Mouse (Mus musculus) stomach, embryonic 16.5 days (tissue): ENCODE data around the gene Angptl1. TPM values are rescaled to one million over a fixed set of nuclear protein-coding genes. Genes with fewer than 3 reads are reported as not detected.

Experiments used
- ATAC-seq: fragments of 200-750 bp; cut with Nextera tagmentation; 2 replicates; pipeline ENCODE4 v1.8.0; 2017; ENCODE audit warnings: moderate number of reproducible peaks, moderate TSS enrichment; ENCODE audit not compliant: insufficient read depth, low FRiP score
- H3K27ac ChIP-seq: fragments of 300-500 bp; sonication (generic); 2 replicates; pipeline ENCODE4 v1.5.1; 2014; ENCODE audit warnings: low read length
- H3K27me3 ChIP-seq: fragments of 300-500 bp; sonication (generic); 2 replicates; pipeline ENCODE4 v1.6.1; 2014; ENCODE audit warnings: low read length, control low read depth, mixed read lengths; ENCODE audit not compliant: control insufficient read depth, insufficient read depth
- H3K36me3 ChIP-seq: fragments of 300-500 bp; sonication (generic); 2 replicates; pipeline ENCODE4 v1.6.1; 2014; ENCODE audit warnings: low read length; ENCODE audit not compliant: control insufficient read depth, insufficient read depth
- H3K4me1 ChIP-seq: fragments of 300-500 bp; sonication (generic); 2 replicates; pipeline ENCODE4 v1.6.1; 2014; ENCODE audit warnings: low read length, control low read depth, mixed read lengths; ENCODE audit not compliant: control insufficient read depth, insufficient read depth
- H3K4me2 ChIP-seq: fragments of 300-500 bp; sonication (generic); 2 replicates; pipeline ENCODE4 v1.6.1; 2014; ENCODE audit warnings: low read depth, low read length, mixed read lengths
- H3K4me3 ChIP-seq: fragments of 300-500 bp; sonication (generic); replicated peaks from 2 replicates; pipeline ENCODE4 v1.5.1; 2014; ENCODE audit warnings: mild to moderate bottlenecking, low read length
- H3K9ac ChIP-seq: fragments of 300-500 bp; sonication (generic); 2 replicates; pipeline ENCODE4 v1.6.1; 2014; ENCODE audit warnings: low read length
- H3K9me3 ChIP-seq: fragments of 300-500 bp; sonication (generic); replicated peaks from 2 replicates; pipeline ENCODE4 v1.6.1; 2016; ENCODE audit warnings: low read length, control low read depth; ENCODE audit not compliant: control insufficient read depth
- WGBS: fragments of 180-500 bp; shearing (Covaris S2); extraction: QIAGEN DNeasy Blood & Tissue Kit; methylation state at CpG from one replicate; pipeline ENCODE4 v1.1.7; 2014; 5-methylcytosine and 5-hydroxymethylcytosine counted together
- polyA plus RNA-seq: library from polyadenylated mRNA; unstranded; fragments of >200 nt; fragmentation: Nextera tagmentation; extraction: Ambion mirVana; gene quantifications from 2 replicates; pipeline ENCODE4 v1.2.1, GENCODE M21; 2015

Gene Angptl1
- polyA plus RNA-seq, 1 experiment from 2014 or later, result 20.0 TPM

DNA sequence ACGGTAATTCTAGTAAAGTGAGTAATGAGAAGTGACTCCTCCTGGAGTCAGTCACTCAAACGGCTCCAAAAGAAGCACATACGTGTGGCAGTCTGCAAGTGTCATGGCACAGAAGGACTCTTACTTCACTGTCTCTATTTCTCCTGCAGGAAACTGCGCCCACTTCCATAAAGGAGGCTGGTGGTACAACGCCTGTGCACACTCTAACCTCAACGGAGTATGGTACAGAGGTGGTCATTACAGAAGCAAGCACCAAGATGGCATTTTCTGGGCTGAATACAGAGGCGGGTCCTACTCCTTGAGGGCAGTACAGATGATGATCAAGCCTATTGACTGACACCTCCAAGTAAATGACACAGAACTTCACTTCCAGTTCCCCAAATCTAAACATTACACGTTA is 21.9 kb downstream of the Angptl1 start:
- 78% methylated on average over 8 of the region's 8 CpGs for WGBS
- no peaks in the 10 kb centered on the region for H3K36me3 ChIP-seq
- no peaks in the 10 kb centered on the region for H3K9me3 ChIP-seq
- H3K4me1 ChIP-seq, result peaks cover 18% of the 10 kb centered on the region
- H3K9ac ChIP-seq, result no peak overlapping the region
- no peak overlapping the region for H3K27ac ChIP-seq
- no peak overlapping the region for H3K4me3 ChIP-seq
- ATAC-seq, result no peak
- no peaks in the 10 kb centered on the region for H3K27me3 ChIP-seq
- no peak overlapping the region for H3K4me2 ChIP-seq

DNA sequence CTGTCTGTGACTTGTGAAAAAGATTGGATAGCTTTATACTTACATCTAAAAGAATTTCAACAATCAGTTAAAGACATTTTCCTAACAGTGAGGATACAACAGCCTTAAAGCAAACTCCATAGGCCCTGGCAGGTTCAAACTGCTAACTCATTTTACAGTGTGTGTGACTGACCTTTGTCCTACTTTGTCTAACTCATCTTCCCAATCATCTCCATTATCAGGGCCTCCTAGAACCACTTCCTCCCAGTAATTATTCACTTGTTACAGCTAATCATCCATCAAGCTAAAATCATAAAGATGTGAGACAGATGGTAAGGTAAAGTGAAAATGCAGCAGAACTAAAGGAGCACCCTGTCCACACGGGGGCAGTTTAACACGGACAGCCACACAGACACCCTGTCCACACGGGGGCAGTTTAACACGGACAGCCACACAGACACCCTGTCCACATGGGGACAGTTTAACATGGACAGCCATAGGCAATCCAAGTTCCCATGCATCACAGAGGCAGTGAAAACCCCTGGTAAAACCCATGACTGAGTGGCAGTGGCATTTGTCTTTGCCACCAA is 23.2 kb downstream of the Angptl1 start:
- WGBS, result 18% methylated on average over 4 of the region's 4 CpGs
- Histone ChIP-seq H3K9ac (no peak overlapping the region), H3K4me3 (no peak overlapping the region), H3K4me1 (peaks cover 18% of the 10 kb centered on the region), H3K9me3 (no peaks in the 10 kb centered on the region), H3K27me3 (no peaks in the 10 kb centered on the region), H3K27ac (no peak overlapping the region), H3K36me3 (no peaks in the 10 kb centered on the region), H3K4me2 (no peak overlapping the region)
- no peak for ATAC-seq

DNA sequence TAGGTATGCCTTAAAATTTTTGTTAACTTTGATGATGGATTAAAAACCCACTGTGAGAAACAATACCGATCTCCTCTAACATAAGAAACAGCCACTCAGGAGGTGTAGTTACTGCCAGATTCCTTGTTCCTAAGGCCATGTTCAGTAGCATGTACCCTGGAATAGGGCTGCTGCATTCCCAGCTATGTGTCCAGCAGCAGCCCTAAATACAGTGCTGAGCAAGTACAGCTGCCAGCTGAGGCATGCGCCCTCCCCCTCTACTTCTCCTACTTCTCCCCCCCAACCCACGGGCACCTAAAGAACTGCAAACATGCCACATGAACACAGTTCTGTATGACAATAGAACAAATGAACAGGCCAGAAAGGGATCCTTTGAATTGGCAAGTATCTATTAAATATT is 25.4 kb downstream of the Angptl1 start:
- WGBS, result 39% methylated on average over 3 of the region's 3 CpGs
- ATAC-seq, result no peak

DNA sequence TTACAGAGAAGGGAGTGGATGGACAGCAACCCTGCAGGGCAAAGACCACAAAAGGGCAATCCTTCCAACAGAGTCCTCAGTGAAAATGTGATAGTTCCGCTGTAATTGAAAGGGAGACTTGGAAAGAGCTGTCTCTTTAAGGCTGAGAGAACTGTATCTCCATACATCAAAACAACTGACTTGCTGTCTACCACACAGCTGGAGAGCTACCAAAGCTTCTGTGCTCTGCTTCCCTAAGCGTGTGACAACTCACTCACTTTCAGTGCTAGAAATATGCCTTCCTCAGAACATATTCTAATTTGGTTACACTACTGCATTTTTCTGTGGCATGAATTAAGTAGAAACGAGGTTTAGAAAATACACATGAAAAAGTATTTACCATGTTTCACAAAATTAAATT is 25.9 kb downstream of the Angptl1 start:
- Histone ChIP-seq H3K4me1 (peaks cover 18% of the 10 kb centered on the region), H3K9ac (no peak overlapping the region), H3K27me3 (no peaks in the 10 kb centered on the region), H3K9me3 (no peaks in the 10 kb centered on the region), H3K4me3 (no peak overlapping the region), H3K27ac (peak overlapping the region; percentile 64), H3K36me3 (no peaks in the 10 kb centered on the region), H3K4me2 (0 out of 2 replicates have a peak overlapping the region, but pooled peaks have one; percentile 12)
- ATAC-seq, result no peak
- 40% methylated on average over 3 of the region's 3 CpGs for WGBS

More for the DNA sequence above, 25.4 kb downstream of the Angptl1 start:
- Histone ChIP-seq H3K27me3 (no peaks in the 10 kb centered on the region), H3K36me3 (no peaks in the 10 kb centered on the region), H3K4me2 (0 out of 2 replicates have a peak overlapping the region, but pooled peaks have one; percentile 12), H3K4me1 (peaks cover 18% of the 10 kb centered on the region), H3K9me3 (no peaks in the 10 kb centered on the region), H3K9ac (no peak overlapping the region), H3K27ac (peak overlapping the region; percentile 64), H3K4me3 (no peak overlapping the region)

DNA sequence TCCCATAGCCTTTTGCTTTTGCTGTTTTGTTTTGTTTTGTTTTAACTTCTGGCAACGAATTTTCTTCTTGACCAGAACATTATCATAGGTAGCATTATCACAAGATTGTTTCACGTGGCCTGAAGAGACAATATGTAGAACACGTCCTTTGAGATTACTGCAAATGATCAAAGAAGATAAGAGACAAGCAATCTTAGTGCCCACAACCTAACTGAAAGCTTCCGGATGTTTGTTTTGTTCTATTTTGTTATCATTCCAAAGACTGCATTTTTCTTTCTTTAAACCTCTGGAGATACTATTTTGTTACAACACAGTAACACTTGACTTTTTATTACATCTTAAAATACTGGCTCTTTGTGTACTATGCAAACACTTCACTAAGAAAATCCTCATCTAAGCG is 31.7 kb downstream of the Angptl1 start:
- 75% methylated on average over 5 of the region's 5 CpGs for WGBS
- Histone ChIP-seq H3K4me2 (no peak overlapping the region), H3K9me3 (no peaks in the 10 kb centered on the region), H3K4me1 (no peaks in the 10 kb centered on the region), H3K4me3 (no peak overlapping the region), H3K9ac (no peak overlapping the region), H3K27me3 (no peaks in the 10 kb centered on the region), H3K27ac (no peak overlapping the region), H3K36me3 (no peaks in the 10 kb centered on the region; the same call in 1 of the 2 replicates)
- ATAC-seq, result no peak

DNA sequence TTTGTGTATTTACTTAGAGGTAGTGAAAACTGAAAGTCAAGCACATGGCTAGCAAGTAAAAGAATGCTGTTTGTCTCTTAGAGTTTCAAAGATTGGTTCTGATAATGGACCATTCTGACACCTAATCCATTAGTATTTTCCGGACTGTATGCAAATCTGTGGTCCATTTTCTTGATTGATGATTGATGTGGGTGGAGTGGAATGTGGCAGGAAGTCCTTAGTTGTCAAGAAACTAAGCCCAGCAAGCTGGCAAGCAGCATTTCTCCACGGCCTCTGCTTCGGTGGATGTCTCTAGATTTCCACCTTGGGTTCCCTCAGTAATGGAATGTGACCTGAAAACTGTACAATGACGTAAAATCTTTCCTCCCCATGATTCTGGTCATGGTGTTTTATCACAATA is 32.3 kb downstream of the Angptl1 start:
- Histone ChIP-seq H3K4me1 (no peaks in the 10 kb centered on the region), H3K27ac (no peak overlapping the region), H3K9me3 (no peaks in the 10 kb centered on the region), H3K4me3 (no peak overlapping the region), H3K9ac (no peak overlapping the region), H3K27me3 (no peaks in the 10 kb centered on the region), H3K36me3 (no peaks in the 10 kb centered on the region; the same call in 1 of the 2 replicates), H3K4me2 (no peak overlapping the region)
- WGBS, result 75% methylated on average over 4 of the region's 4 CpGs
- ATAC-seq, result no peak

DNA sequence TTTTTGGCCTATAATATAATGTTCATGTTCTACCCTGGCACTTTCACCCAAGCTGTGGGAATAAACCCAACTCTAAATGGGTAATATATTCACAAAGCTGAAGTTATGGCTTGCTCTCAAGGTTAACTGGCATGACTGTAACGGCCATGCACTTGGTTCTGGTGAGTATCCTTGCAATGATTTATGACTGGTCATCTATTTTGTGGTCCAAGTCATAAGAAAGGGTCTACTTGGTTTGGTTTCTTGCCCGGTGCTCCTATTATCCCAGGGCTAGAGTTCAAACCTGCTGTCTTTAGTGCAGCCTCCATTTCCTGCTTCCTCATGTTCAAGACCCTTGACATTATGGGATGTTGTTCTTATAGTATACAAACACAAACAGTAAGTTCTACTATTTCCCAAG is 46.4 kb downstream of the Angptl1 start:
- Histone ChIP-seq H3K36me3 (peaks cover 2% of the 10 kb centered on the region), H3K27ac (no peak overlapping the region), H3K9me3 (no peaks in the 10 kb centered on the region), H3K4me2 (no peak overlapping the region), H3K4me1 (no peaks in the 10 kb centered on the region), H3K4me3 (no peak overlapping the region), H3K9ac (no peak overlapping the region), H3K27me3 (no peaks in the 10 kb centered on the region)
- ATAC-seq, result no peak
- WGBS, result 74% methylated on average over 2 of the region's 2 CpGs

DNA sequence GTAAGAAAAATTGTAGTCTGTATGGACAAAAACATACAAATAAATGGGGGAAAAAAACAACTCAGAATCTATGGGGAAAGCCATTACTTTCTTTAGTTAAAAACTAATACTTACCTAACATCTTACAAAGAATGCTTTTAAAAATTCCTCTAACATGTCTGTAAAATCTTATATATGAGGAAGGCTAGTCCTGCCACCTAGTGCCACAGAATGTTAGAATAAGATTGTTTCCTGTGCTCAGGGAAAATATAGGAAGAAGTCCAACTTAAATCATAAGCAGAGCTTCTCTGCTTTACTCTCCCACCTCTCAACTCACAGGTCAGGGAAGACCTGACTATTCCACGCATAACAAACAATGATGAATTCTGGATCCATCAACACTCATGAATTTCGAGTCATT is 47.5 kb downstream of the Angptl1 start:
- H3K4me3 ChIP-seq, result no peak overlapping the region
- H3K9me3 ChIP-seq, result no peaks in the 10 kb centered on the region
- peaks cover 2% of the 10 kb centered on the region for H3K36me3 ChIP-seq
- no peaks in the 10 kb centered on the region for H3K4me1 ChIP-seq
- 73% methylated on average over 2 of the region's 2 CpGs for WGBS
- H3K9ac ChIP-seq, result no peak overlapping the region
- H3K27me3 ChIP-seq, result no peaks in the 10 kb centered on the region
- ATAC-seq, result no peak
- H3K27ac ChIP-seq, result no peak overlapping the region
- H3K4me2 ChIP-seq, result no peak overlapping the region

DNA sequence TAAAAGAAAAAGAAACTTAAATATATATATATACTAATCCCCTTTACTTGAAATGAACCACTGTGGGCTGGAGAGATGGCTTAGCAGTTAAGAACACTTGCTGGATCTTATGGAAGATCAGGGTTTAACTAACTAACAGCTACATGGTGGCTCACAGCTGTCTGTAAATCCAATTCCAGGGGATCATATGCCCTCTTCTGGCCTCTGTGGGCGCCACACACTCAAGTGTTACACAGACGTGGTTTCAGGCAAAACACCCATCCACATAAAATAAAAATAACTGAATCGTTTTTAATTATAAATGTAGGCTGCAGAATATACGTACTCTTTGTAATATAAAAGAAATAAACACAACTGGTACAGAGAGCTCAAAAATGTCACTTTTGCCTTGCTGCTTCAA is 50.5 kb downstream of the Angptl1 start:
- Histone ChIP-seq H3K27me3 (no peaks in the 10 kb centered on the region), H3K4me2 (no peak overlapping the region), H3K4me3 (no peak overlapping the region), H3K9ac (no peak overlapping the region), H3K27ac (no peak overlapping the region), H3K4me1 (no peaks in the 10 kb centered on the region), H3K9me3 (no peaks in the 10 kb centered on the region), H3K36me3 (no peaks in the 10 kb centered on the region; the same call in 1 of the 2 replicates)
- no peak for ATAC-seq
- 89% methylated on average over 4 of the region's 4 CpGs for WGBS
